Mouse (Mus musculus): ENCODE data around the gene Ddx50. TPM values are rescaled to one million over a fixed set of nuclear protein-coding genes. Genes with fewer than 3 reads are reported as not detected.

Ddx50 gene
- total and polyA plus RNA-seq, 2 experiments from 2014 or later, result 40.8 to 77.0 TPM

DNA sequence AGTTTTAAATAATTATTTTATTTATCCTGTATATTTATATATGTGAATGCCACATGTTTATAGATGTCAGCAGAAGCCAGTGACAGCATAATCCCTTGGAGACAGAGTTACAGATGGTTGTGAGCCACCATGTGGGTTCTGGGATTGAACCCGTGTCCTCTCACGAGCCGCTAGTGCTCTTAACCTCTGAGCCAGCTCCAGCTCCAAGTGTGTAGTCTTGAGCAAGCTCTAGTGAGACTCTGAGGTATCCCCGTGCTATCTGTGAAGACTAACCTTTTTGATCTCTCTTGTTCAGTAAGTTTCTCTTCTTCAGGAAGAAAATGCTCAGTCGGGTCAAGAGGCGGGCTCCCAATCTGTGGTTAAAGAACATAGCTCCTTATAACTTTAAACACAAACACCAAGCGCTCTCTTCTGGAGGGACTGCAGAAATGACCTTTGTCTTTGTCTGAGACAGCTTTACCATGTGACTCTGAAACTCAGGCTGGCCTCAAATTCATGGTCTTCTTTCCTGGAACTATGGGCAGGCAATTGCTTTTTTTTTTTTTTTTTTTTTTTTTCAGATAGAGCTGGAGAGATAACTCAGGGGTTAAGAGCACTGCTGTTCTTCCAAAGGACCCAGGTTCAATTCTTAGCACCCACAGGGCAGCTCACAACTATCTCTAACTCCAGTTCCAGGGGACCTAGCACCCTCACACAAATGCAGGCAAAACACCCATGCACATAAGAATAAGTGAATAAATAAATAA is 80.7 kb downstream of the Ddx50 start:
- Histone ChIP-seq H3K4me3 (ENCODE audit: low read depth, low read length) (no peak overlapping the region), H3K9ac (replicated peaks; ENCODE audit: low read length, poor library complexity, severe bottlenecking) (no peak overlapping the region), H3K36me3 (ENCODE audit: insufficient read depth, low read length) (peaks cover 54% of the 10 kb centered on the region), H3K4me2 (ENCODE audit: low read depth, low read length, poor library complexity, severe bottlenecking) (no peak overlapping the region), H3K4me1 (ENCODE audit: insufficient read depth, low read length) (no peaks in the 10 kb centered on the region), H3K9me3 (ENCODE audit: low read length) (no peaks in the 10 kb centered on the region), H3K27ac (ENCODE audit: low read depth, low read length) (no peak overlapping the region), H3K27me3 (ENCODE audit: insufficient read depth, low read length) (no peaks in the 10 kb centered on the region)
- no peak for DNase-seq (ENCODE audit: low spot score)
- ATAC-seq (ENCODE audit: low FRiP score), result no peak
- 97% methylated on average over 7 of the region's 7 CpGs for WGBS
- no peak for TF ChIP-seq CTCF (IDR thresholded peaks at IDR 0.05)

DNA sequence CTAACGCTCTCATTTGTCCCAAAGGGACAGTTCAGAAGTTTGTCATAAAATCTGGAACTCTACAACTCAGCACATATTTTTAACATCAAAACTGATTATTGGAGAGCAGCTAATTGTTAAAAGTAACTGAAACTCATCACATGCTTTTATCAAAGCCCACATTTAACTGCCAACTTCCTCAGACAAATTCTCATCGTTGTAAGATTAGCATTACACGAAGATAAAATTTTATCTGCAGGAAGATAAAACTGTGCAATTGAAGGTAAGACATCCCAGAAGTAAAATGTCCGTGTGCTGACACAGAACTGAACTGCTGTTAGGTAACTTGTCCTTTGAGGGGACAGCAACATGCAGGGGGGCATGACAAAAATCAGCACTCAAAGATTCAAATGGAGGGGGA is 82.2 kb downstream of the Ddx50 start:
- Histone ChIP-seq H3K9ac (replicated peaks; ENCODE audit: low read length, poor library complexity, severe bottlenecking) (no peak overlapping the region), H3K27ac (ENCODE audit: low read depth, low read length) (no peak overlapping the region), H3K36me3 (ENCODE audit: insufficient read depth, low read length) (peaks cover 53% of the 10 kb centered on the region), H3K4me1 (ENCODE audit: insufficient read depth, low read length) (no peaks in the 10 kb centered on the region), H3K27me3 (ENCODE audit: insufficient read depth, low read length) (no peaks in the 10 kb centered on the region), H3K4me2 (ENCODE audit: low read depth, low read length, poor library complexity, severe bottlenecking) (no peak overlapping the region), H3K9me3 (ENCODE audit: low read length) (no peaks in the 10 kb centered on the region), H3K4me3 (ENCODE audit: low read depth, low read length) (no peak overlapping the region)
- DNase-seq (ENCODE audit: low spot score), result no peak
- TF ChIP-seq CTCF (IDR thresholded peaks at IDR 0.05), result no peak
- 94% methylated on average over 4 of the region's 4 CpGs for WGBS
- ATAC-seq (ENCODE audit: low FRiP score), result no peak

Small RNA genes lying within 50 kb of the gene (microRNA-seq; reads per million reads assigned to microRNA genes)
- gene Mir7215 (ENCODE audit: borderline number of aligned reads), result not detected

Other genes with a start within 250 kb of the Ddx50 start
- 0.44 and 0.47 TPM in 2 replicates for gene Hkdc1, start 228.7 kb downstream of the Ddx50 start, total RNA-seq (2014; rRNA removed)
- 0.29 and 0.46 TPM in 2 replicates for gene Hkdc1, start 228.7 kb downstream of the Ddx50 start, polyA plus RNA-seq (2015; fragmentation: Nextera tagmentation; extraction: Ambion mirVana)
- gene 4930507D05Rik, start 201.7 kb downstream of the Ddx50 start, total RNA-seq (2014; rRNA removed), result 1.7 and 2.7 TPM in 2 replicates
- 1.2 and 1.5 TPM in 2 replicates for gene 4930507D05Rik, start 201.7 kb downstream of the Ddx50 start, polyA plus RNA-seq (2015; fragmentation: Nextera tagmentation; extraction: Ambion mirVana)
- 23.4 and 26.6 TPM in 2 replicates for gene Supv3l1, start 201.5 kb downstream of the Ddx50 start, total RNA-seq (2014; rRNA removed)
- 15.5 and 16.1 TPM in 2 replicates for gene Supv3l1, start 201.5 kb downstream of the Ddx50 start, polyA plus RNA-seq (2015; fragmentation: Nextera tagmentation; extraction: Ambion mirVana)
- 28.6 and 31.4 TPM in 2 replicates for gene Vps26a, start 164.4 kb downstream of the Ddx50 start, total RNA-seq (2014; rRNA removed)
- gene Vps26a, start 164.4 kb downstream of the Ddx50 start, polyA plus RNA-seq (2015; fragmentation: Nextera tagmentation; extraction: Ambion mirVana), result 41.8 and 42.6 TPM in 2 replicates
- 15.5 and 16.2 TPM in 2 replicates for gene Srgn, start 123.8 kb downstream of the Ddx50 start, total RNA-seq (2014; rRNA removed)
- gene Srgn, start 123.8 kb downstream of the Ddx50 start, polyA plus RNA-seq (2015; fragmentation: Nextera tagmentation; extraction: Ambion mirVana), result 19.3 and 23.5 TPM in 2 replicates
- gene Kif1bp, start 72.8 kb downstream of the Ddx50 start, total RNA-seq (2014; rRNA removed), result 70.5 and 84.2 TPM in 2 replicates
- gene Kif1bp, start 72.8 kb downstream of the Ddx50 start, polyA plus RNA-seq (2015; fragmentation: Nextera tagmentation; extraction: Ambion mirVana), result 69.2 and 73.4 TPM in 2 replicates
- gene Ddx21, start 48.9 kb downstream of the Ddx50 start, total RNA-seq (2014; rRNA removed), result 16.7 and 20.2 TPM in 2 replicates
- gene Ddx21, start 48.9 kb downstream of the Ddx50 start, polyA plus RNA-seq (2015; fragmentation: Nextera tagmentation; extraction: Ambion mirVana), result 8.7 and 10.6 TPM in 2 replicates
- gene Stox1, start 74.9 kb upstream of the Ddx50 start, total RNA-seq (2014; rRNA removed), result 6.7 TPM in 2 replicates
- gene Stox1, start 74.9 kb upstream of the Ddx50 start, polyA plus RNA-seq (2015; fragmentation: Nextera tagmentation; extraction: Ambion mirVana), result 6.2 and 6.3 TPM in 2 replicates
- 49.9 and 70.8 TPM in 2 replicates for gene Ccar1, start 141.1 kb upstream of the Ddx50 start, total RNA-seq (2014; rRNA removed)
- gene Ccar1, start 141.1 kb upstream of the Ddx50 start, polyA plus RNA-seq (2015; fragmentation: Nextera tagmentation; extraction: Ambion mirVana), result 69.6 and 78.5 TPM in 2 replicates

Data from midbrain, postnatal 0 days (tissue).